Mouse (Mus musculus): ENCODE measurements around the gene Sipa1l3.

Sipa1l3 gene

DNA sequence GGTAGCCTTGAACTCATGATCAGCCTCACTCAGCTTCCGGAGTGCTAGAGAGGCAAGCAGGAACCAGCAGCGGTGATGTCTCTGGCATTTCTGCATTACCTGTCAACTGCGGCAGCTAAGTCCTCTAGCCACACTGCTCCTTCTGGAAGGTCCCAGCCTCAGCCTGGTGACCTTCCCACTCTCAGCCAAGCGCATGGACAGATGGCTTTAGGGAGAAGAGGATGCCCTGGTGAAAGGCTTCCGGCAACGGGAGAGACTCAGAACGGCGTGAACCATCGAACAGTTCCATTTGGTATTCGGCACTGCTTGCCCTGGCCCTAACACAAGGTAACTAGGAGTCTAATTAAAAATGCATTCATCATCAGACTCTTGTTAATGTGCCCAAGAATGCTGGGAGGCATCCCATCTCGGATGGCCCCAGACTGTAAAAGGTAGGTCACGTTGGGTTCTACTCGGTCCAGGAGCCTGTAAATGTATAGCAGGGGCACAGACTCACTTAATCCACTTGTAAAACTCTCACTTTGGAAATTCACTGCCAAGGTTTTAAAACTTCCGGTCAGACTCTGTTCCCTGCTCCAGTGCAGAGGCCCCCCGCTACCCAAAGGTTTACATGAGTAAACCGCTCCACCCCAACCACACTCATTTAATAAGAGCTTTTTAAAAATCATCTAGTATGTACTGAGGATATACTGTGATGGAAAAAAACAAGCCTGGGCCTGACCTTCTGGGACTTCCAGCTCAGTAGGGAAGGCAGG is 37.7 kb downstream of the Sipa1l3 start:
- in situ Hi-C loops (cut with MseI, MboI): no loop called here

- in situ Hi-C loops (cut with MseI, MboI): no loop called here
Observed at GRCm38 (mm10) chr7:29480183-29480582, 38.3 kb downstream of the Sipa1l3 start.

DNA sequence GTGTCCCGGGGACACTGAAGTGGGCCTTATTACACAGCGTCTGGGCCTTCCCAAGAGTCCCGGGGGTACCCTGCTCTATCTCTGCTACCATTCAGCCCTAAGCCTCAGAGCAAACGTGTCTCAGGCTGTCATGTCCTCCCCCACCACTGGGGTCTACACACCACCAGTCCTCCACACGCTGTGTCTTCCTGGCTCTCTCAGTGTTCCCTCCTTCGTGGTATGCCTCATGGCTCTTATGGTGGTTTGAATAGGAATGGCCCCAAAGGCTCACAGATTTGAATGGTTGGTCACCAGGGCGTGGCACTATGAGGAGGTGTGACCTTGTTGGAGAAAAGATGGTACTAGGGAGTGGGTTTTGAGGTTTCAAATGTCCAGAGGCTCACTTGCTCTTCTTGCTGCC is 43.4 kb downstream of the Sipa1l3 start:
- in situ Hi-C loops (cut with MseI, MboI): no loop called here

- in situ Hi-C loops (cut with MseI, MboI): no loop called here
Observed at GRCm38 (mm10) chr7:29471309-29471708, 47.1 kb downstream of the Sipa1l3 start.

- in situ Hi-C loops (cut with MseI, MboI): no loop called here
Observed at GRCm38 (mm10) chr7:29469602-29470344, 48.7 kb downstream of the Sipa1l3 start.

DNA sequence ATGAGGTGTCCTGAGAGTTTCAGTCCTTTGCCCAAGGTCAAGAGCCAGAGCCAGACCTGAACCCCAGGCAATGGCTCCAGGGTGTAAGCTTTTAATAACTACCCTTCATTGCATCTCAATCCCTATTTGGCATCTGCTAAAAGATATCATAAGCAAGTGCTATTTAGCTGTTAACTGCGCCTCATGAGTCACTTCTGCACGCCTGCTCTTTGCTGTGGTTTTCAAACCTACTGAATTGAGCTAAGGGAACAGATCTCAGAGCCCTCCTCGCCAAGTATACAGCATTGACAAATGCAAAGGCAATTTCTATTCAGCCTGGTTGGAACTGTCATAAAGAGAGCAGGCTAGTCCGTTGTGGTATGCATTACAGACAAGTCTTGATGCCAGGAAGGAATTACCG is 49.8 kb downstream of the Sipa1l3 start:
- in situ Hi-C loops (cut with MseI, MboI): no loop called here

- in situ Hi-C loops (cut with MseI, MboI): no loop called here
Observed at GRCm38 (mm10) chr7:29466585-29466984, 51.9 kb downstream of the Sipa1l3 start.

DNA sequence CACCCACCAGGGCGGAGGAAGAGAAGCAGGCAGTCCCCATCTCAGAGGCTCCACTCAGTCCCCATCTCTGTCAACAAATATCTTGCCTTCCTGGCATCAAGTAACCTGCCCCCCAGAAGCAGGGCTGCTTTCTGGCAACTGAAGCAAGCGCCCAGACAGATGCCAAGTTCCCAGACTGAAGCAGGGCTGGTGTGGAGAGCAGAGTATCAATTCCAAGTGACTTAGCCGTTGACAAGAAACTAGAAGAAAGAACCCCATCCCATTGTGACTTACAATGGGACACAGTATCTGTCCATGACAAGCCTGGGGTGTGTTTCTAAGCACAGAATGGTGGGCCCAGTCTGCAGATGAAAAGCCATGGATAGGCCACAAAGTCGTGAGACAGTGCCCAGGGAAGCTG is 52.7 kb downstream of the Sipa1l3 start:
- in situ Hi-C loops (cut with MseI, MboI): no loop called here

- in situ Hi-C loops (cut with MseI, MboI): no loop called here
Observed at GRCm38 (mm10) chr7:29462820-29463219, 55.6 kb downstream of the Sipa1l3 start.

DNA sequence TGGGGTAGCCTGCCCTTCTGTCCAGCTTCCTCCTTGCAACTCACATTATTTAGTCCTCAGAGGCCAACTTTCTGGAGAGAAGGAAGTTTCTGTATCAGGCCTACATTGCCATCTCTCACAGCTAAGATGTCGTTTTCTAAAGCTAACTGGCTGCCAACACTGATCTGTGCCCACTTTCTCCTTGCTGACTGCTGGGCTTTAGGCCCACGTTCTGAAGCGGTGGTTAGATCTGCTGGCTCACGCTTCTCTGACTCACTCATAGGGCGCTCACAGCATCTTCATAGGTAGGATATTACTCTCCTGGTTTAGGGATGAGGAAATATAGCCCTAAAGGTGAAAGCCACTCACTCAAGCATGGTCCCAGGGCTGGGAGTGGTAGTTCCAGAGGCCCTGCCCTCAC is 56.3 kb downstream of the Sipa1l3 start:
- in situ Hi-C loops (cut with MseI, MboI): no loop called here

DNA sequence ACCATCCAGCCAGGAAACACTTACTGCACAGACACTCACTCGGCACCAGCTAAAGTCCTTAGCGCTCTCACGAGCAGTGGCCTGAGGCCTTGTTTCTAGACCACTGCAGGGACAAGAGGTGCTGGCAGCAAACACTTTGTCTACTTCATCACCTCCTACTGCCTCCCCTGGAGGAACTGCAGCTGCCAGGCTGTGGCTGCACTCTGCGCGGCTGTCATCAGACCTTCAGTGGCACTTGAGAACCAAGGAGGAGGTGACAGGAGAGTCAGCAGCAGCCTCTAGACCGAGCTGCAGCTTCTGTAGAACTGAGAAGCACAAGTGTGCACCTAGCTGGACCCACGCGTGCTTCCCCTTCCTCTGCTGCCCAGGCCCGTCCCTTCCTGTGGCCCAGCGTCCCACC is 56.9 kb downstream of the Sipa1l3 start:
- in situ Hi-C loops (cut with MseI, MboI): no loop called here

DNA sequence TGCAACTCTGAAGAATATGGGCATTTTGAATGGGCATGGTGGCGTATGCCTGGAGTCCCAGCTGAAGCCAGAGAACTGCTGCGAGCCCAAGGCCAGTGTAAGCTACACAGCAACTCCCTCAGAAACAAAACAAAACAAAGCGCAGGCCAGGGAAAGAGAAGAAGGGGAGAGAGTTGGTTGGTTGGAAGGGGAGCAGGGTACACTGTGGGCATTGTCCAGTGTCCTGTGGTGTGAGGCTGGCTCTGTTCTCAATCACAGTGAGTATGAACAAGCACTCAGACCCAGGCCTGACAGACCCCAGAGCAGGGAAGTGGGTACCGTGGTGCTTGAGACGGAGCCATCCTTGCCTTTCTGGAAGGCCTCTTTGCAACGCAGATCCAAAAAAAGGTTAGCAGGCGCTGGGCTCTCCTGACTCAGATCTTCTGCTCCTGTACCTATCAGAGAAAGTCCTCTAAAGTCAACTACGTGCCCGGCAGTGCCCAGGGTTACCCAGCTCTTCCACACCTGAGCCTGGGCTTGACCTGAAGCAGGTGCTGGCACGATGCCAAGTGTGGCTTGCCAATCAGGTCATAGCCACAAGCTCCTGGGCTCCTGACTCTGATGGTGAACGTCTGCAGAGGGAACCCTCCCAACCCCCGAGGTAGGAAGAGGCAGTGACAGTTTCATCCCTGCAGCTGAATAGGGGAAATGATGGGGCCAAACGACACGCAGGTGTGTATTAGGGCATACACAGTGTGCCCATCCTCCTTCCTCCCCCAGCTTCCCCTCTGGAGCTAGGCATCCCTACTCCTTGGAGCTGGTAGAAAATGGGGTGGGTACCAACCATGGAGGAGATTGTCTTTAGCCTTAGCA is 59.3 kb downstream of the Sipa1l3 start:
- in situ Hi-C loops (cut with MseI, MboI): no loop called here

GRCm38 (mm10) chr7:29457772-29458171 is 60.7 kb downstream of the Sipa1l3 start:
- in situ Hi-C loops (cut with MseI, MboI): no loop called here

- in situ Hi-C loops (cut with MseI, MboI): no loop called here
Observed at GRCm38 (mm10) chr7:29456716-29457115, 61.7 kb downstream of the Sipa1l3 start.

DNA sequence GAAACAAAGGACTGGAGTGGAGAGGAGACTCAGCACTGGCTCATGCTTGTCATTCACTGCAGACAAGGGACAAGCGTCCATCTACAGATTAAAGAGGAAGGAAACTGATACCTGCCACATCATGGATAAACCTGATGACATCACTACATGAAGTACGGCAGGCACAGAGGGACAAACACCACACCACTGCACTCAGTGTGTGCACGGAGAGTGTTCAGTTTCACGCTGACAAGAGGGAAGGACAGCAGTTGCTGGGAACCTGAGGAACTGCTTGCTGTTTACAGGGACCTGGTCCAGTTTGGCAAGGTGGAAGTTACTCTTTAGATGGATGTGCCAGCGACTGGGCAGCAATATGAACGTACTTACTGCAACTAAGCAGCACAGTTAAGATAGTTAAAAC is 62.9 kb downstream of the Sipa1l3 start:
- in situ Hi-C loops (cut with MseI, MboI): no loop called here

DNA sequence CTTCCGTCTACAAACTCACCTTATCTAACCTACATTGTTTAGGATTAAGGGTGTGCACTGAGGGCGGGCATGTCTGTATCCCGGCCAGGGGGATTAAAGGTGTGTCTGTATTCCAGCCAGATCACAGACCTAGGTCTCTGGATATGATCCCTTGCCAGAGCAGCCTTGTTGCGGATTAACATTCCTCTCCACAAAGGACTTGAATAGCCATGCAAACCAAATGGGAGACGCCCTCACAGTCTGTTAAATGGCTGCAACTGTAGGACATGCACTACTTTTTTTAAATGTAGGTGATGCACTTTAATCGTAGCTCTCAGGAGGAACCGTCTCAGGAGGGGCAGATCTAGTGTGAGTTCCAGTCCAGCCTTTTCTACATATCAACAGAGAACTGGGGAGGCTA is 63.5 kb downstream of the Sipa1l3 start:
- in situ Hi-C loops (cut with MseI, MboI): no loop called here

- in situ Hi-C loops (cut with MseI, MboI): no loop called here
Observed at GRCm38 (mm10) chr7:29452991-29453741, 65.3 kb downstream of the Sipa1l3 start.

DNA sequence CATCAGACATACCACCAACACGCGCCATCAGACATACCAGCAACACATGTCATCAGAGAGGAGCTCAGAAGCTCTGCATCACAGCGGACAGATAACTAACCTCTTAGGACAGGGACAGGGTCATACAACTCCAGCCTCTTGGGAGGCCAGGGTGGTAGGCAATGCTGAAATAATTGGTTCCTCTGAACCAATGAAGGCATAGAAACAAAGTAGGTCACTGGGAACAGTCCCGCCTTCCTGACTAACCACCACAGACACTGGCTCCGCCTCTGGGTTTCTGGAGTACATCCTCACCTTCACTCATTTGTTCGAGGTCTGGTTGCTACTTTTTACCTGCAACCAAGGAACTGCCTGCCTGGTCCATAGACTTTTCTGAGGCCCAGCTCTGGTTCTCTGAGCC is 66.1 kb downstream of the Sipa1l3 start:
- in situ Hi-C loops (cut with MseI, MboI): no loop called here

DNA sequence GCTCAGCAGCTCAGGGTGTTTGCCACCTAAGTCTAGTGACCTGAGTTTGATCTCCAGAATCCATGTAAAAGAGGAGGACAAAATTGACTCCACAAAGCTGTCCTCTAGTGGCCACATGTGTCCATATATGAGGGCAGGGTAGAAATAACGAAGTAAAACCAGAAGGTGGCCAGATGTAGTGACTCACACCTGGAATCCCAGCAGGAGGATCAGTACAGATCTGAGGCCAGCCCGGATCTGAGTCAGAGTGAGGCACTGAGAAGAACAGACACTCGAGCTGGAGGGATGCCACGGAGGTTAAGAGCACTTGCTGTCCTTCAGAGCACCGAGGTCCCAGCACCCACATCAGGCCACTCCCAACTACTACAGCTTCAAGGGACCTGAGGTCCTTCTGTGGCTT is 68.3 kb downstream of the Sipa1l3 start:
- in situ Hi-C loops (cut with MseI, MboI): no loop called here

DNA sequence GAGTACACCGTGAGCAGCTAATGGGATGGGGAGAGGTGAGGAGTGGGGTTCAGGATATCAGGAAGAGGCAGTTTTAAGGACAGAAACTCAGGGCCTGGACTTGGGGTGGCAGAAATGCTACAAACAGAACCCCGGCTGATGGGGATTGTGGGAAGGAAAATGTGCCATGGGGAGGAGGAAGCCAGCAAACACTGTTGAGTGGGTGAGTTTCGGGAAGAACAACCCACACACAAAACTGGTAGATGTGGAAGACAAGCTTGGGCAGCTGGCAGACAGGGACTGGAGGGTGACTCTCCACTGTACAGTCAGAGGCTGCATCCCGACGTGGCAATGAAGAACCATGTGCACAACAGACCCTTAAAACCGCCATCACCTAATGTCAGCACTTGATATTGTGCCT is 69.6 kb downstream of the Sipa1l3 start:
- in situ Hi-C loops (cut with MseI, MboI): no loop called here

GRCm38 (mm10) chr7:29447147-29447829 is 71.2 kb downstream of the Sipa1l3 start:
- in situ Hi-C loops (cut with MseI, MboI): no loop called here

Data from mouse trophoblast stem cell (cell line).